Mouse (Mus musculus): ENCODE measurements around the gene Esam. TPM values are rescaled to one million over a fixed set of nuclear protein-coding genes. Genes with fewer than 3 reads are reported as not detected.
A peak's percentile ranks its signal among the peaks of the same experiment; 100 is the strongest.

Gene Esam
- polyA plus RNA-seq, 1 experiment from 2014 or later: 38.8 TPM

GRCm38 (mm10) chr9:37540226-37540625 lies 12.3 kb downstream of the Esam start:
- ATAC-seq: no peak
- no peak overlapping the region for H3K9ac ChIP-seq (ENCODE audit: low read depth, low read length)
- no peaks in the 10 kb centered on the region for H3K36me3 ChIP-seq (ENCODE audit: control insufficient read depth, insufficient read depth, low read length)
- H3K4me2 ChIP-seq (ENCODE audit: low read length): no peak overlapping the region
- H3K27me3 ChIP-seq (ENCODE audit: control insufficient read depth, insufficient read depth, low read depth, low read length): peaks cover 11% of the 10 kb centered on the region
- no peak overlapping the region for H3K27ac ChIP-seq (ENCODE audit: low read length)
- no peaks in the 10 kb centered on the region for H3K9me3 ChIP-seq (replicated peaks; ENCODE audit: control insufficient read depth, low read length, poor library complexity, severe bottlenecking)
- peaks cover 10% of the 10 kb centered on the region for H3K4me1 ChIP-seq (ENCODE audit: control insufficient read depth, insufficient read depth, low read length)
- whole genome bisulfite sequencing: 92% methylated on average over 4 of the region's 4 CpGs
- no peak overlapping the region for H3K4me3 ChIP-seq (ENCODE audit: low read depth, low read length)

- Histone ChIP-seq H3K4me2 (ENCODE audit: low read length) (no peak overlapping the region), H3K27me3 (ENCODE audit: control insufficient read depth, insufficient read depth, low read depth, low read length) (peaks cover 14% of the 10 kb centered on the region), H3K27ac (ENCODE audit: low read length) (no peak overlapping the region), H3K4me1 (ENCODE audit: control insufficient read depth, insufficient read depth, low read length) (peaks cover 12% of the 10 kb centered on the region), H3K36me3 (ENCODE audit: control insufficient read depth, insufficient read depth, low read length) (no peaks in the 10 kb centered on the region), H3K4me3 (ENCODE audit: low read depth, low read length) (no peak overlapping the region), H3K9me3 (replicated peaks; ENCODE audit: control insufficient read depth, low read length, poor library complexity, severe bottlenecking) (no peaks in the 10 kb centered on the region), H3K9ac (ENCODE audit: low read depth, low read length) (no peak overlapping the region)
- WGBS: 85% methylated on average over 6 of the region's 6 CpGs
- ATAC-seq: no peak
Observed at GRCm38 (mm10) chr9:37540701-37541575, 13.1 kb downstream of the Esam start.

- no peaks in the 10 kb centered on the region for H3K9me3 ChIP-seq (replicated peaks; ENCODE audit: control insufficient read depth, low read length, poor library complexity, severe bottlenecking)
- H3K4me1 ChIP-seq (ENCODE audit: control insufficient read depth, insufficient read depth, low read length): peaks cover 12% of the 10 kb centered on the region
- WGBS: 76% methylated on average over 7 of the region's 7 CpGs
- no peak for ATAC-seq
- H3K27me3 ChIP-seq (ENCODE audit: control insufficient read depth, insufficient read depth, low read depth, low read length): peaks cover 19% of the 10 kb centered on the region
- H3K27ac ChIP-seq (ENCODE audit: low read length): no peak overlapping the region
- H3K4me2 ChIP-seq (ENCODE audit: low read length): no peak overlapping the region
- no peak overlapping the region for H3K9ac ChIP-seq (ENCODE audit: low read depth, low read length)
- no peaks in the 10 kb centered on the region for H3K36me3 ChIP-seq (ENCODE audit: control insufficient read depth, insufficient read depth, low read length)
- H3K4me3 ChIP-seq (ENCODE audit: low read depth, low read length): no peak overlapping the region
Observed at GRCm38 (mm10) chr9:37541851-37542642, 14.2 kb downstream of the Esam start.

- H3K27ac ChIP-seq (ENCODE audit: low read length): no peak overlapping the region
- H3K36me3 ChIP-seq (ENCODE audit: control insufficient read depth, insufficient read depth, low read length): no peaks in the 10 kb centered on the region
- H3K4me2 ChIP-seq (ENCODE audit: low read length): peak overlapping the region; percentile 57
- H3K9ac ChIP-seq (ENCODE audit: low read depth, low read length): no peak overlapping the region
- H3K4me1 ChIP-seq (ENCODE audit: control insufficient read depth, insufficient read depth, low read length): peaks cover 12% of the 10 kb centered on the region
- ATAC-seq: no peak
- peak overlapping the region; percentile 34 for H3K4me3 ChIP-seq (ENCODE audit: low read depth, low read length)
- WGBS: 26% methylated on average over 12 of the region's 12 CpGs
- no peaks in the 10 kb centered on the region for H3K9me3 ChIP-seq (replicated peaks; ENCODE audit: control insufficient read depth, low read length, poor library complexity, severe bottlenecking)
- peaks cover 22% of the 10 kb centered on the region for H3K27me3 ChIP-seq (ENCODE audit: control insufficient read depth, insufficient read depth, low read depth, low read length)
Observed at GRCm38 (mm10) chr9:37543869-37544440, 16.1 kb downstream of the Esam start.

GRCm38 (mm10) chr9:37544447-37545165 lies 16.7 kb downstream of the Esam start:
- H3K4me3 ChIP-seq (ENCODE audit: low read depth, low read length): peak overlapping the region; percentile 34
- 2% methylated on average over 29 of the region's 29 CpGs for WGBS
- H3K27ac ChIP-seq (ENCODE audit: low read length): no peak overlapping the region
- peaks cover 12% of the 10 kb centered on the region for H3K4me1 ChIP-seq (ENCODE audit: control insufficient read depth, insufficient read depth, low read length)
- no peaks in the 10 kb centered on the region for H3K9me3 ChIP-seq (replicated peaks; ENCODE audit: control insufficient read depth, low read length, poor library complexity, severe bottlenecking)
- H3K9ac ChIP-seq (ENCODE audit: low read depth, low read length): 0 out of 2 replicates have a peak overlapping the region, but pooled peaks have one; percentile 32
- peak; percentile 43 for ATAC-seq
- H3K27me3 ChIP-seq (ENCODE audit: control insufficient read depth, insufficient read depth, low read depth, low read length): peaks cover 27% of the 10 kb centered on the region
- peak overlapping the region; percentile 57 for H3K4me2 ChIP-seq (ENCODE audit: low read length)
- H3K36me3 ChIP-seq (ENCODE audit: control insufficient read depth, insufficient read depth, low read length): no peaks in the 10 kb centered on the region

GRCm38 (mm10) chr9:37545166-37545610 lies 17.3 kb downstream of the Esam start:
- peak; percentile 70 for ATAC-seq
- 0 out of 2 replicates have a peak overlapping the region, but pooled peaks have one; percentile 32 for H3K9ac ChIP-seq (ENCODE audit: low read depth, low read length)
- peak overlapping the region; percentile 57 for H3K4me2 ChIP-seq (ENCODE audit: low read length)
- peaks cover 12% of the 10 kb centered on the region for H3K4me1 ChIP-seq (ENCODE audit: control insufficient read depth, insufficient read depth, low read length)
- peaks cover 28% of the 10 kb centered on the region for H3K27me3 ChIP-seq (ENCODE audit: control insufficient read depth, insufficient read depth, low read depth, low read length)
- H3K27ac ChIP-seq (ENCODE audit: low read length): no peak overlapping the region
- WGBS: 5% methylated on average over 17 of the region's 17 CpGs
- no peaks in the 10 kb centered on the region for H3K9me3 ChIP-seq (replicated peaks; ENCODE audit: control insufficient read depth, low read length, poor library complexity, severe bottlenecking)
- peak overlapping the region; percentile 34 for H3K4me3 ChIP-seq (ENCODE audit: low read depth, low read length)
- no peaks in the 10 kb centered on the region for H3K36me3 ChIP-seq (ENCODE audit: control insufficient read depth, insufficient read depth, low read length)

- Histone ChIP-seq H3K4me1 (ENCODE audit: control insufficient read depth, insufficient read depth, low read length) (peaks cover 12% of the 10 kb centered on the region), H3K9ac (ENCODE audit: low read depth, low read length) (no peak overlapping the region), H3K36me3 (ENCODE audit: control insufficient read depth, insufficient read depth, low read length) (no peaks in the 10 kb centered on the region), H3K9me3 (replicated peaks; ENCODE audit: control insufficient read depth, low read length, poor library complexity, severe bottlenecking) (no peaks in the 10 kb centered on the region), H3K27ac (ENCODE audit: low read length) (no peak overlapping the region), H3K27me3 (ENCODE audit: control insufficient read depth, insufficient read depth, low read depth, low read length) (peaks cover 36% of the 10 kb centered on the region), H3K4me3 (ENCODE audit: low read depth, low read length) (no peak overlapping the region), H3K4me2 (ENCODE audit: low read length) (no peak overlapping the region)
- WGBS: 17% methylated on average over 27 of the region's 27 CpGs
- no peak for ATAC-seq
Observed at GRCm38 (mm10) chr9:37545847-37546452, 18.1 kb downstream of the Esam start.

- Histone ChIP-seq H3K27me3 (ENCODE audit: control insufficient read depth, insufficient read depth, low read depth, low read length) (peaks cover 41% of the 10 kb centered on the region), H3K4me3 (ENCODE audit: low read depth, low read length) (no peak overlapping the region), H3K36me3 (ENCODE audit: control insufficient read depth, insufficient read depth, low read length) (no peaks in the 10 kb centered on the region), H3K9me3 (replicated peaks; ENCODE audit: control insufficient read depth, low read length, poor library complexity, severe bottlenecking) (no peaks in the 10 kb centered on the region), H3K4me2 (ENCODE audit: low read length) (no peak overlapping the region), H3K27ac (ENCODE audit: low read length) (no peak overlapping the region), H3K9ac (ENCODE audit: low read depth, low read length) (no peak overlapping the region), H3K4me1 (ENCODE audit: control insufficient read depth, insufficient read depth, low read length) (peaks cover 12% of the 10 kb centered on the region)
- ATAC-seq: no peak
- 74% methylated on average over 1 of the region's 1 CpGs for WGBS
Observed at GRCm38 (mm10) chr9:37546889-37547288, 19.0 kb downstream of the Esam start.
